Mouse (Mus musculus): ENCODE data around the gene Myo15. TPM values are rescaled to one million over a fixed set of nuclear protein-coding genes. Genes with fewer than 3 reads are reported as not detected.
A peak's percentile ranks its signal among the peaks of the same experiment; 100 is the strongest.
"Not testable (repeated sequence)": the region's sequence is repeated elsewhere in the genome, so short reads cannot be mapped to it uniquely, and the experiment has no call there.

Myo15 gene
- polyA plus RNA-seq, 1 experiment from 2014 or later: 0.10 TPM

DNA sequence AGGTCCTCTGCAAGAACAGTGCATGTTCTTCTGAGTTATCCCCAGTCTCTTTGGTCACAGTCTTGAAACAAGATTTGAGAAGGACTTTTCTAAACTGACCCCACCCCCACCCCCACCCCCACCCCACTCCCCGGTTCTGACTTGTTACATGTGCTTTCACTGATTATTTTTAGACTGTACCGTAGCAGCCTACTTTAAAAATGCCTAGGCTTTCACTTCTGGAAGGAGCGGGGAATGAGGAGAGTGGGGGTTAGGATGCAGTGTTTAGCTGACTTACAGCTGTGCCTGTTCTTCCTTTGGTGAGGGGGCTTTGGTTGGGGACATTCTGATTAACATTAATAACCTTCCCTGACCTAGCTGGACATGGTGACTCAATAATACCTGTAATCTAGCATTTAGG, 79.0 kb downstream of the Myo15 start:
- Histone ChIP-seq H3K36me3 (ENCODE audit: control insufficient read depth, insufficient read depth, low read length) (peaks cover 28% of the 10 kb centered on the region; the same call in 1 of the 2 replicates), H3K9me3 (replicated peaks; ENCODE audit: control insufficient read depth, low read length) (no peaks in the 10 kb centered on the region), H3K27ac (ENCODE audit: low read length) (no peak overlapping the region), H3K4me1 (ENCODE audit: control insufficient read depth, insufficient read depth, low read length) (peaks cover 16% of the 10 kb centered on the region), H3K27me3 (ENCODE audit: control insufficient read depth, insufficient read depth, low read length) (no peaks in the 10 kb centered on the region), H3K4me2 (ENCODE audit: low read depth, low read length) (no peak overlapping the region), H3K9ac (ENCODE audit: low read length) (no peak overlapping the region), H3K4me3 (replicated peaks; ENCODE audit: low read length) (no peak overlapping the region)
- ATAC-seq (ENCODE audit: insufficient read depth, low FRiP score): no peak
- 88% methylated on average over 3 of the region's 3 CpGs for WGBS

DNA sequence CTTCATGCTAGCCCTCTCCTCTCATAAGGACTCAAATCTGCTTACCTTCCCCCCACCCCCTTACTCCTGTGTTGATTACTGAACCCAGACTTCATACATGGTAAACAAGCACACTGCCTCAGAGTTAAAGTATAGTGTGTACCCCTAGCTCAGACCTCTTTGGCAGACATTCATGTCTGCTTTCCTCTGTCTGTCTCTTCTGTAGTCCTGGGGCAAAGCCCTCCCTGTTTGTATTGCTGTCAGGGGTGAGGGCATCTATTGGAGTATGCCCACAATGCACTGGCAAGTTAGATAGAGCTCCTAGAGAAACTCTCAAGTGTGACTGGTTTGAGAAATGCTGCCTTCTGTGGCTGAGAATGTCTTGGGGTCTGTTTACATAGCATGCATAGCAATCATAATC, 84.0 kb downstream of the Myo15 start:
- no peak overlapping the region for H3K4me2 ChIP-seq (ENCODE audit: low read depth, low read length)
- H3K27me3 ChIP-seq (ENCODE audit: control insufficient read depth, insufficient read depth, low read length): no peaks in the 10 kb centered on the region
- ATAC-seq (ENCODE audit: insufficient read depth, low FRiP score): no peak
- no peak overlapping the region for H3K9ac ChIP-seq (ENCODE audit: low read length)
- no peak overlapping the region for H3K27ac ChIP-seq (ENCODE audit: low read length)
- H3K36me3 ChIP-seq (ENCODE audit: control insufficient read depth, insufficient read depth, low read length): peaks cover 32% of the 10 kb centered on the region
- H3K4me3 ChIP-seq (replicated peaks; ENCODE audit: low read length): no peak overlapping the region
- no peaks in the 10 kb centered on the region for H3K9me3 ChIP-seq (replicated peaks; ENCODE audit: control insufficient read depth, low read length)
- H3K4me1 ChIP-seq (ENCODE audit: control insufficient read depth, insufficient read depth, low read length): no peaks in the 10 kb centered on the region

DNA sequence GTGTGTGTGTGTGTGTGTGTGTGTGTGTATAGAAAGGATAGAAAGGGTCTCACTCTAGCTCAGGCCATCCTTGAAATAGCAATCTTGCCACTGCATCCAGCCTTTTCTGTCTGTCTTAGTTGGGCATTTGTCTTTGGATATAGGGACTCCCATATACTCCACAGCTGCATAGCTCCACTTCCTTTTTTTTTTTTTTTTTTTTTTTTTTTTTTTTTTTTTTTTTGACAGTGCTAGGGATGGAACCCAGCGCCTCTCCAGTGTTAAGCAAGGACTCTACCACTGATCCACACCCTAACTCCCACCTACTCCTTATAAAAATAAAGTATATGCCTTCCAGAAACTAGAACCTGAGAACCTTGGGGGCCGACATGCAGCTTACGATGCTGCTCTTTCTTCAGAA, 88.5 kb downstream of the Myo15 start:
- Histone ChIP-seq H3K4me1 (ENCODE audit: control insufficient read depth, insufficient read depth, low read length) (no peaks in the 10 kb centered on the region), H3K27me3 (ENCODE audit: control insufficient read depth, insufficient read depth, low read length) (no peaks in the 10 kb centered on the region), H3K4me3 (replicated peaks; ENCODE audit: low read length) (no peak overlapping the region), H3K4me2 (ENCODE audit: low read depth, low read length) (no peak overlapping the region), H3K27ac (ENCODE audit: low read length) (no peak overlapping the region), H3K9ac (ENCODE audit: low read length) (no peak overlapping the region), H3K36me3 (ENCODE audit: control insufficient read depth, insufficient read depth, low read length) (peaks cover 24% of the 10 kb centered on the region), H3K9me3 (replicated peaks; ENCODE audit: control insufficient read depth, low read length) (no peaks in the 10 kb centered on the region)
- WGBS: 87% methylated on average over 3 of the region's 3 CpGs
- no peak for ATAC-seq (ENCODE audit: insufficient read depth, low FRiP score)

DNA sequence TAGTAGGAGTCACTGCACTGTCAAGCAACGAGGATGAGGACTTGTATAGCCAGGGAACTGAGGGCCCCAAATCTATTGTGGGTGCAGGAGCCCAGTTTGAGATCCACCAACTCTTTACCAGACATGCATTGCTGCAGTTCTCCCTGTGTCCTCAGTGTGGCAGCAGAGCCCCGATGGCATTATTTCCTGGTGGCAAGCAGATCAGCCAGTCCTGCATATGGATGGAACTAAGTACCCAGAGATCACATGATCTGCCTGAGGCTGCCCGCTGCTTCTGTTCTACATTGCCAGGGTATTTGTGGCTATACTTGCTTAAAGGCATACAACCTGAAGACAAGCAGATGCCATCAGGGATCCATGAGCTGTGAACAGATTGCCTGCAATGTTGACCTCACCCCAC, 90.2 kb downstream of the Myo15 start:
- Histone ChIP-seq H3K9me3 (replicated peaks; ENCODE audit: control insufficient read depth, low read length) (no peaks in the 10 kb centered on the region), H3K36me3 (ENCODE audit: control insufficient read depth, insufficient read depth, low read length) (peaks cover 9% of the 10 kb centered on the region), H3K4me2 (ENCODE audit: low read depth, low read length) (no peak overlapping the region), H3K9ac (ENCODE audit: low read length) (no peak overlapping the region), H3K27me3 (ENCODE audit: control insufficient read depth, insufficient read depth, low read length) (no peaks in the 10 kb centered on the region), H3K4me1 (ENCODE audit: control insufficient read depth, insufficient read depth, low read length) (no peaks in the 10 kb centered on the region), H3K4me3 (replicated peaks; ENCODE audit: low read length) (no peak overlapping the region), H3K27ac (ENCODE audit: low read length) (no peak overlapping the region)
- peak; percentile 53; the same call in 1 of the 2 replicates for ATAC-seq (ENCODE audit: insufficient read depth, low FRiP score)
- 11% methylated on average over 3 of the region's 3 CpGs for WGBS

DNA sequence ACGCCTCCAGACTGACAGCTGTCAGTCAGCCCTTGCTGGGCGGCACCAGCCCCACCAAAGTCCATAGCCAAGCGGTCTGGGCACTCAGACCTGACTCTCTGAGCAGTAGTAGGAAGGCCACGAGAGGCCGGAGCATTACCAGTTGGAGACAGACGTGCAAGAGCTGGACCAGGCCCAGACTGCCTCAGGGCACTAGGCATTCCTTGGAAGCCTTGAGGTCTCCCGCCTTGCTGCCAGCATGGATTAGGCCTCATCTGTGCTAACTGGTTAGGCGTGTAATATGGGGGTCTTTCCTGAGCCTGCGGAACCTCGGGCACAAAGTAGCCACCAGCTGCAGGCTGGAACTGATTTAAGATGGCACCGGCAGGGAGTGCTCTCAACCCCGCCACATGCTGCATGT, 104.9 kb downstream of the Myo15 start:
- not testable (repeated sequence) for H3K9ac ChIP-seq (ENCODE audit: low read length); H3K4me3 ChIP-seq (replicated peaks; ENCODE audit: low read length); H3K9me3 ChIP-seq (replicated peaks; ENCODE audit: control insufficient read depth, low read length); H3K4me1 ChIP-seq (ENCODE audit: control insufficient read depth, insufficient read depth, low read length); H3K36me3 ChIP-seq (ENCODE audit: control insufficient read depth, insufficient read depth, low read length); ATAC-seq (ENCODE audit: insufficient read depth, low FRiP score); H3K4me2 ChIP-seq (ENCODE audit: low read depth, low read length); H3K27me3 ChIP-seq (ENCODE audit: control insufficient read depth, insufficient read depth, low read length); H3K27ac ChIP-seq (ENCODE audit: low read length)
- WGBS: 82% methylated on average over 9 of the region's 12 CpGs

Other genes starting within 250 kb of the Myo15 start
- gene Srebf1, start 246.8 kb upstream of the Myo15 start, polyA plus RNA-seq (2015; fragmentation: Nextera tagmentation; extraction: Ambion mirVana): 63.4 and 69.8 TPM in 2 replicates
- 29.9 and 35.8 TPM in 2 replicates for gene Tom1l2, start 116.4 kb upstream of the Myo15 start, polyA plus RNA-seq (2015; fragmentation: Nextera tagmentation; extraction: Ambion mirVana)
- gene Drc3, start 116.0 kb upstream of the Myo15 start, polyA plus RNA-seq (2015; fragmentation: Nextera tagmentation; extraction: Ambion mirVana): 1.4 TPM in 2 replicates
- gene Gid4, start 52.2 kb upstream of the Myo15 start, polyA plus RNA-seq (2015; fragmentation: Nextera tagmentation; extraction: Ambion mirVana): 20.0 and 21.2 TPM in 2 replicates
- gene Atpaf2, start 50.9 kb upstream of the Myo15 start, polyA plus RNA-seq (2015; fragmentation: Nextera tagmentation; extraction: Ambion mirVana): 51.2 and 52.6 TPM in 2 replicates
- gene Drg2, start 14.7 kb upstream of the Myo15 start, polyA plus RNA-seq (2015; fragmentation: Nextera tagmentation; extraction: Ambion mirVana): 84.7 and 92.2 TPM in 2 replicates
- 26.3 and 26.7 TPM in 2 replicates for gene Alkbh5, start 67.0 kb downstream of the Myo15 start, polyA plus RNA-seq (2015; fragmentation: Nextera tagmentation; extraction: Ambion mirVana)
- 43.2 and 46.7 TPM in 2 replicates for gene Llgl1, start 230.4 kb downstream of the Myo15 start, polyA plus RNA-seq (2015; fragmentation: Nextera tagmentation; extraction: Ambion mirVana)

Measured in stomach, embryonic 16.5 days (tissue).